Mouse (Mus musculus): ENCODE measurements around the gene Sdc3.

The Sdc3 gene

GRCm38 (mm10) chr4:130820594-130821255 is 28.4 kb downstream of the Sdc3 start:
- DNase-seq (ENCODE audit: low spot score in 2 of 2) = no peak

DNA sequence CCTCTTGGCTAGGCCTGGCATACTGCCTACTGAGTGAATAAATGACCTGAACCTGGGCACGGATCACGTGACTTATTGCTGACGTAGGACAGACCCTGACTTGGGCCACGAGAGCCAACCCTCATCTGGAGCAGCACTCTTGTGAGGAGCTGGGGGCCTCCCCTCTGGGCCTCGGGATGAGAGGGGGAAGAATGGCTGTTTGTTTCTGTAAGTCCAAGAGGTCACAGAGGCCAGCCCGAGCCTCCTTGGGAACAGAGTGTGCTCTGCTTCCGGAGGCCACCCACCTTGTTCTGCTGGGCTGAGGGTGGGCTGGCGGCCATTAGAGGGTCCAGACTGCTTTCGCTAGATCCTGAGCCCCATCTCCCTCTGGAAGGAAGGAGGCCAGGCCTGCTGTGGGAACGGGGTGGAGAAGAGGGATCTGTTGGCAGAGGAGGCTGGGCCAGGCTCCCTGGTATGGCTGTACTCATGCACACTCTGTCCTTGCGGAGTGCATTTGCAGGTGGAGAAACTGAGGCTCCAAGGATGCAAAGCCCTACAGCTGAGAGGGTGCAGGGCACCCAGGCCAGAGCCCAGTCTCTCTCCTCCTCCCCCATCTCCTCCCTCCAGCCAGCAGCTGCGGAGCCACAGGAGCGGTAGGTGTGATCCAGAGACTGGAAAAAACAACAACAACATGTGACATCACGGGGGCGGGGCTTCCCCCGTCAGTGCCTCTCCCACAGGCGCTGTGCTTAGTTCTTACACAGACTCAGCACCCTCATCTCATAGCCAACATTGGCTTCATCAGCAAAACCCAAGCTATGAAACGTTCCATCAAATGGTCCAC is 36.7 kb downstream of the Sdc3 start:
- peak in 1 of 2 experiments; percentile 75 for DNase-seq (ENCODE audit: low spot score in 2 of 2)

DNA sequence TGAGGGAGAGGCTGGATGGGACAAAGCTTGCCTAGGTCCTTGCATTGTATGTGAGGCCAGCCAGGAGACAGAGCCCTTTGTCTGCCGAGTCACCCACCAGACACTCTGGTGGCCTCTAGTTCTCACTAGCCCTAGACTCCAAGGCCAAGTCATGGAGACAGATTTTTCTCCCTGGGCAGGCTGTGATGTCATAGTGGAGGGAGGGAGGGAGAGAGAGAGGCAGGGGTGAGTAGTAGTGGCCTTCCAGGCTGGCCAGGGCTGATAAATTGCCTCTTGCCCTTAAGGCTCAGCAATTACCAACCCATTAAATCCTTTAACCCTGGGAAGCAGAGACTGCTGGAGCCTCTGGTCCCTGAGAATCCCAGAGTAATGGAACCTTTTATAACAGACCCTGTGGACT is 41.8 kb downstream of the Sdc3 start:
- no peak for DNase-seq (ENCODE audit: low spot score in 2 of 2)

GRCm38 (mm10) chr4:130835550-130835949 is 43.2 kb downstream of the Sdc3 start:
- no peak for DNase-seq (ENCODE audit: low spot score in 2 of 2)

GRCm38 (mm10) chr4:130836281-130837061 is 44.1 kb downstream of the Sdc3 start:
- no peak for DNase-seq (ENCODE audit: low spot score in 2 of 2)

DNA sequence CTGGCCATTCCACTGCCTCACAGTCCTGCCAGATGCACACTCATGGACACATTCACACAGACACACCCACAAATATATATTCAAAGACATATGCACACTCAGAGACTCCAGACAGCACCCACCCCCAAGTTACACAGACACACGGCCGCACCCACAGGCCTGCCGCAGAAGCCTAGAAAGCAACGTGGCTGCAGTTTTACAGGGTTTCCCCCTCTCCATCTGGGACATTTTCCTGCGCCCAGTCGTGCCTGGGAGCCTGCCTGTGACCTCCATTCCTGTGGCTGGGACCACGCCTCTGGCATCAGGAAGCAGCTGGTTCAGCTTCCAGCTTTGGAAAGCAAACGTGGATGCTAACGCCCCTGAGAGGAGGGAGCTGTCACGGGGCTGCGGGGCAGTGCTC is 46.2 kb downstream of the Sdc3 start:
- no peak for DNase-seq (ENCODE audit: low spot score in 2 of 2)

GRCm38 (mm10) chr4:130841107-130841840 is 48.9 kb downstream of the Sdc3 start:
- DNase-seq (ENCODE audit: low spot score in 2 of 2) = no peak

DNA sequence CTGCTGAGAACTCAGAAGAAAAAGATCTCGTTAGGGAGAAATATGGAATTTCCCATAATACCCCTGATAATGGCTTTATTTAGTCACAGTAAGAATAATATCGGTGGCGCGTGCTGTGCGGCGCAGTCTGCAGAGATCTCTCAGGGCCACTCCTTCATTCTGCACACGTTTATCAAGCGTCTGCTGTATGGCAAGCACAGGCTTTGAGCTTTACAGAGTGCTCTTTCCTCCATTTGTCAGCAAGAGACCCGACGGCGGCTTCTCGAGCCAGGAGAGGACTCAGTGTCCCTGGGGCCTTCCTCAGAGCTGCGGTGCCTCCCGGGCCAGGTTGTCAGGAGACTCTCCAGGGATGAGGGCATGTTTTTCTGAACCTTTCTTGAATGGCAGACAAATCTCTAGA is 56.5 kb downstream of the Sdc3 start:
- DNase-seq (ENCODE audit: low spot score in 2 of 2) = no peak

- no peak for DNase-seq (ENCODE audit: low spot score in 2 of 2)
Measured at GRCm38 (mm10) chr4:130857661-130858060, 65.3 kb downstream of the Sdc3 start.

DNA sequence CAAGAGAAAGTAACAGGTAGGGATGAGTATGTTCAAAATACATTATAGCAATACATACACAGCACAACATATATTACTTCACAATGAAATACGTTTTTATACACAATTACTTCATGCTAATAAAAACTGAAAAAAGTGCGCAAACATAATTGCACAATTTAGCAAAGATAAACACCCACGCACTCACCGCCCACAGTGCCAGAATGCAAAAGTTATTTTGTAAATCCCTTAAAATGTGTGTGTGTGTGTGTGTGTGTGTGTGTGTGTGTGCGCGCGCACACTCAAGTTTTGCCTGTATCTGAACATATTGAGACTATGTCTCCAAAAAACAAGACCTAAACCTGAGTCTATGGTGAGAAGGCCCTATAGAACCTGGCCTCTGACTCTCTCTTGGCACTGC is 66.5 kb downstream of the Sdc3 start:
- DNase-seq (ENCODE audit: low spot score in 2 of 2) = no peak

GRCm38 (mm10) chr4:130859467-130859866 is 67.1 kb downstream of the Sdc3 start:
- DNase-seq (ENCODE audit: low spot score in 2 of 2) = no peak

DNA sequence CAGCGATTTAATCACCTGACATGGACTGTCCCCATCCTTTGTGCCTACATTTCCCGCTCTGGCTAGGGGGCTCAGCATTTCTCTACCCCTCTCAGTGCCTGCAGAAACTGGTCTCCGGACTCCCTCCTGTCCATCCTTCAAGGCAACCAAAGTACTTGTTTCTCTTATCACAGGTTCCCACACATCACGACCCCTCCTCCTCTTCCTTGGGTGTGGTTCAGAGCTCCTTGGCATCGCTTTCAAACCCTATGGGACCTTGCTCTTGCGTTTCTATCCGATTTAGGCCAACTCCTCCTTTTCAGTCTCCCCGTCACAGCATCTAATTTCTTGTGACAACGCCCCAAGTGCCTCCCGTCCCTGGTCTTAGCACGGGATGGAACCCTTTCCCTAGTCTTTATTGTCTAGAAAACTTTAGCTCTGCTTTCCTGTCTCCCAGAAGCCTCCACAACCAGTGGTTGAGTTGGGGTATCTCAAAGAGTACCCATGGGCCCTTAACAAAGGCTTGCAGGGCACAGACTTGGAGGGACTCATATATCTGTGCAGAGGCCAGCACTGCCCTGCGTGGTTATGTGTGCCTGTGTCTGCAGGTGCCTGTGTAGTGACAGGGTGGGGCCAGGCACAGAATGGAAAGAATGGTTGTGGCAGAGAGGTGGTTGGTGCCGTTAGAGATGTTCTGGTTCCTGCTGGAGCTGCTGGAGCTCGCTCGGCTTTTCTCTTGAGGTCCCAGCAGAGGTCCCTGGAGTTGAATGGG is 68.7 kb downstream of the Sdc3 start:
- no peak for DNase-seq (ENCODE audit: low spot score in 2 of 2)

DNA sequence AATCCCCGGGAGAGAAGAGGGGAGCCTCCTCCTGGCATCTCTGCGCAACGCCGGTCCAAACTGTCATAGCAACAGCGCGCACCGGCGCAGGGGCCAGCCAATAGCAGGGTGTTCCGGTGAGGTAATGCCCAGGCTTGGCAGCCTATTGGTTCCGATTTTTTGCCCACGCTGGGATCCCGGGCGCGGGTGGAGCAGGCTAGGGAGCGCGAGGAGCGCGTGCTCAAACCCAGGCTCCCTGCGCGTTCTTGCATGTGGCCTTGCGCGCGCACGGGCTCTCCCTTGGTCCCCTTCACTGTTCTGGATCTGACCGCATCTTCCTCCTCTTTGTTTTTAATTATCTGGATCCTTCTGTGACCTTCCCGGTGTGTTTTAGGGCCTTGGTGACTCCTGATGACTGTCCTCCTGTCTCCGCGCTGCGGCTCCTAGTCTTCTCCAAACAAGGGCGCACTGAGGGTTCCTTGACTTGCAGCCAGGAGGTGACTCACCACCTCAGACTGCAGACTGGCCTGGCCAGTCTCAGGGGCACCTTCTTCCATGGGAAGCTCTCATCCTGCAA is 69.4 kb downstream of the Sdc3 start:
- DNase-seq (ENCODE audit: low spot score in 2 of 2) = peak; percentile 69 to 78

DNA sequence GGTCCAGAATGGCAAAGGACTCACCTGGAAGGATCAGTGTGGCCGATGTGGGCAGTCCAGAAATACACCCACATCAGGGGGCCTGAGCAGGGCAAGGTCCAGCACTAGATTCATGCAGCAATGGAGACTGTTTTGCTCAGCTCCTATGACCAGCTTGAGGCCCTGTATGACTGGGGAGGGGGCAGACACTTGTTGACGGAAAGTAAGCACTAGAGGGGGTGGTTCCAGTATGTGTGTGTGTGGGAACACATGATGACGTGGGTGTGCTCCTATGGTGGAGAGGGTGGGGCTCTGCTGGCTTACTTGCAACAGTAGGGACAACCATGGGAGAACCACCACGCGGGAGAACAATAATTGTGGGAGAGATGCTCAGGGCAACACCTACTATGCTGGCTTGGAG is 70.2 kb downstream of the Sdc3 start:
- DNase-seq (ENCODE audit: low spot score in 2 of 2) = no peak

GRCm38 (mm10) chr4:130865460-130865859 is 73.1 kb downstream of the Sdc3 start:
- DNase-seq (ENCODE audit: low spot score in 2 of 2) = no peak

DNA sequence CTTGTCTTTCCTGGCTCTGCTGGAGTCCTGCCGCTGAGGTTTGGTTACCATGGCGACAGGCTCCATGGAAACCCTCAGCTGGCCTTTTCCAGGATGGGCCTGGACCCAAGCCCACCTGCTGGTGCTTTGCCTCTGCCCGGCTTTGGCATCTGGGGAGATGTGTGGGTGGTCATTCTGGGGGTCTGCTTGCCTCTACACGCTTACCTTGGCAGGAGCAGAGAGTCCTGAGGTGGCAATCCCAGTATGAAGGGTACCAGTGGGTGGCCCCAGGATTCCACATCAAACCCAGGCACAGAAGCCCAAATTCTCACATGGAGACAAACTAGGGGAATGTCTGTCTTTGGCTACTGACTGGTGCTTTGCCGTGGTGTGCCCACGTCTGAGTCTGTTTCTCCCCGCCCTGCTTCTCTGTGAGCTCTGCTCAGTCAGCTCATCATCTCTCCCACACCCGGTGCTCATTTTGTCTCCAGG is 73.6 kb downstream of the Sdc3 start:
- no peak for DNase-seq (ENCODE audit: low spot score in 2 of 2)

- no peak for DNase-seq (ENCODE audit: low spot score in 2 of 2)
Measured at GRCm38 (mm10) chr4:130867940-130868339, 75.6 kb downstream of the Sdc3 start.

DNA sequence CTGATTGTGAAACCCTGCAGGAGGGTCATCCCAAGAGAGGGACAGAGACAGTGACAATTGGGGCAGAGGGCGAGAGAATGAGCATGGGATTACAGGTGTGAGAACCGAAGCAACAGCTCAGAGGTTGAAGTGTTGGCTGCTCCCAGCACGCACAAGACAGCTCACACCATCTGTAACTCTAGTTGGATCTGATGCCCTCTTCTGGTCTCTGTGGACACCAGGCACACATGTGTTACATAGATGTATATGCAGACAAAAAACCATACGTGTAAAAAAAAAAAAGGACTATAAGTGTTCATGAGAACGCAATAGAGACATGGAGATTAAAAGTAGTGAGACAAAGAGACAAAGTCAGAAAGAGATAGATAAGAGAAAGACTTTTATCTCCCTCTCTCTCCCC is 76.5 kb downstream of the Sdc3 start:
- no peak for DNase-seq (ENCODE audit: low spot score in 2 of 2)

- DNase-seq (ENCODE audit: low spot score in 2 of 2) = no peak
Measured at GRCm38 (mm10) chr4:130872414-130872813, 80.1 kb downstream of the Sdc3 start.

- DNase-seq (ENCODE audit: low spot score in 2 of 2) = no peak
Measured at GRCm38 (mm10) chr4:130873440-130873839, 81.1 kb downstream of the Sdc3 start.

DNA sequence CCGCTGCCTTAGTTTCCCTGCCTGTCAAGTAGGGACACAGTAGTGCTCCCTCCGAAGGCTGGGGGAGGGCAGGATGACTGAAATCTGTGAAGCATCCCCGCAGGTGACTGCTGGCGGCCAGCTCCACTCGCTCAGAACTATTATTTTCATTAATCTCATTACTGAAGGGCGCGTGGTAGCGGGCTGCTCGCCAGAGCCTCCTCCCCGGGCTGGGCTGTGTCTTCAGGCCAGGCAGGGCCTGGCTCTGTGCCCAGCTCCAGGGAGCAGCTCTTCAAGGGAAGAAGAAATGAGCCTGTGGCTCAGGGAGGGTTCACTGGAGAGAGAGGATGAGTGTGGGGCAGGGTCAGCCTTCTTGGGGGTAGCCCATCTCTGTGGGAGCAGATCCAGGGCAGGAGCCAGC is 82.3 kb downstream of the Sdc3 start:
- DNase-seq (ENCODE audit: low spot score in 2 of 2) = peak; percentile 76 to 84
